Mouse (Mus musculus): ENCODE results near the gene Csrnp1. TPM values are rescaled to one million over a fixed set of nuclear protein-coding genes. Genes with fewer than 3 reads are reported as not detected.

Gene Csrnp1
- 13.0 and 22.2 TPM in 2 replicates for polyA plus RNA-seq (2012; rRNA removed; ENCODE audit: low replicate concordance)

GRCm38 (mm10) chr9:119984536-119985011 lies at the start of gene Csrnp1:
Gene Csrnp1 (minus strand): TSS chr9:119984658.

GRCm38 (mm10) chr9:120023086-120023811 lies 38.8 kb upstream of the Csrnp1 start, which contains the start of gene Xirp1:
Gene Xirp1 (minus strand): TSS chr9:120023598.

GRCm38 (mm10) chr9:119937005-119937773 lies 47.3 kb downstream of the Csrnp1 start, which contains the start of the genes Gorasp1 and Ttc21a:
Gene Gorasp1 (minus strand): TSS chr9:119937565.
Gene Ttc21a (plus strand): TSS chr9:119937606.

Other genes with a start within 250 kb of the Csrnp1 start
- 0.04 and 0.11 TPM in 2 replicates for gene Scn11a, start 159.2 kb downstream of the Csrnp1 start, polyA plus RNA-seq (2012; rRNA removed; ENCODE audit: low replicate concordance)
- 9.4 and 13.1 TPM in 2 replicates for gene Wdr48, start 89.8 kb downstream of the Csrnp1 start, polyA plus RNA-seq (2012; rRNA removed; ENCODE audit: low replicate concordance)
- gene Gorasp1, start 47.1 kb downstream of the Csrnp1 start, polyA plus RNA-seq (2012; rRNA removed; ENCODE audit: low replicate concordance), result 14.3 and 19.0 TPM in 2 replicates
- gene Ttc21a, start 47.1 kb downstream of the Csrnp1 start, polyA plus RNA-seq (2012; rRNA removed; ENCODE audit: low replicate concordance), result 0.04 TPM in 1 of 2 replicates, not detected in the other
- 0.05 and 0.14 TPM in 2 replicates for gene Xirp1, start 38.9 kb upstream of the Csrnp1 start, polyA plus RNA-seq (2012; rRNA removed; ENCODE audit: low replicate concordance)
- gene Cx3cr1, start 85.2 kb upstream of the Csrnp1 start, polyA plus RNA-seq (2012; rRNA removed; ENCODE audit: low replicate concordance), result 2.6 and 3.6 TPM in 2 replicates
- gene Ccr8, start 107.5 kb upstream of the Csrnp1 start, polyA plus RNA-seq (2012; rRNA removed; ENCODE audit: low replicate concordance), result 0.21 and 0.24 TPM in 2 replicates
- 17.7 and 32.1 TPM in 2 replicates for gene Slc25a38, start 125.7 kb upstream of the Csrnp1 start, polyA plus RNA-seq (2012; rRNA removed; ENCODE audit: low replicate concordance)
- gene Rpsa, start 143.0 kb upstream of the Csrnp1 start, polyA plus RNA-seq (2012; rRNA removed; ENCODE audit: low replicate concordance), result 2,514 and 3,065 TPM in 2 replicates
- not detected in 2 replicates for gene Mobp, start 165.0 kb upstream of the Csrnp1 start, polyA plus RNA-seq (2012; rRNA removed; ENCODE audit: low replicate concordance)

Data from duodenum, adult 2 months (tissue).